Mouse (Mus musculus) Patski (cell line): ENCODE results near the gene Rbm45. TPM values are rescaled to one million over a fixed set of nuclear protein-coding genes. Genes with fewer than 3 reads are reported as not detected.
A peak's percentile ranks its signal among the peaks of the same experiment; 100 is the strongest.

ENCODE experiments used
- ATAC-seq: fragments of 100-300 bp; one replicate; pipeline ENCODE4 v1.8.0; 2021
- CTCF ChIA-PET: fragments of 350-600 bp; sonication (Branson Sonifier 250); formaldehyde crosslinking; loops from one replicate; lab custom pipeline; 2022; ENCODE audit warnings: inconsistent platforms; lab: Charles Lee
- POLR2A ChIA-PET: fragments of 350-600 bp; sonication (Branson Sonifier 250); formaldehyde crosslinking; loops from one replicate; lab custom pipeline; 2022; ENCODE audit warnings: antibody characterized with exemption, inconsistent platforms; lab: Charles Lee
- DNase-seq: peaks from one replicate; pipeline ENCODE4 v3.0.0-alpha.2; 2011; ENCODE audit warnings: low read depth, low spot score
- H3K27me3 ChIP-seq: fragments of 371-371 bp; one replicate; pipeline ENCODE4 v1.5.1; 2021
- CTCF ChIP-seq: fragments of 100-300 bp; IDR thresholded peaks from one replicate; pipeline ENCODE4 v1.5.1; 2021
- in situ Hi-C: fragments of 300-500 bp; cut with MboI; formaldehyde crosslinking; loops from 3 replicates; pipeline ENCODE4 v1.11.1; 2018; ENCODE audit warnings: low pct_unique_long_range_greater_than_20kb, mixed read lengths
- polyA plus RNA-seq: library from polyadenylated mRNA; unstranded; gene quantifications from one replicate; pipeline ENCODE4 v1.2.3, GENCODE M21; 2021

Rbm45 gene
- polyA plus RNA-seq, 1 experiment from 2014 or later: 40.0 TPM

DNA sequence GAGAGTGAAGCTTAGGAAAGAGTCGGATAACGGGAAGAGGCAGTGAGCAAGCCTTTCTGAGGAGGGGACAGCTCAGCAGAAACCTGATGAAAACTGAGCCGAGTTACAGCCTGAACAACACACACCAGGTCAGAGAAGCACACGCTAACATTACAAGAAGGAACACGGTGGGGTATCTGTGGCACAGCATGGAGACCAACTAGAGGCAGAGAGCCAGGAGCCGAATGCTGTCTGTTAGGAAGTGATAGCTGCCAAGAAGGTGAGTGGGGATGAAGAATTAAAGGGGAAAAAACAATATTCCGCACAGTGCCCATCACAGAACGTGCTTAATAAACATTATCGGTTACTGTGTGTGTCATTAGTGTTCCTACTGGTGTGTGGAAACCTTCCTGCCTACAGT lies 27.6 kb upstream of the Rbm45 start:
- ChIA-PET POLR2A (no interaction called here), CTCF (no interaction called here)
- DNase-seq (no peak), ATAC-seq (no peak)
- peaks cover 25% of the 10 kb centered on the region for H3K27me3 ChIP-seq
- no peak for TF ChIP-seq CTCF
- in situ Hi-C loops: no loop called here

DNA sequence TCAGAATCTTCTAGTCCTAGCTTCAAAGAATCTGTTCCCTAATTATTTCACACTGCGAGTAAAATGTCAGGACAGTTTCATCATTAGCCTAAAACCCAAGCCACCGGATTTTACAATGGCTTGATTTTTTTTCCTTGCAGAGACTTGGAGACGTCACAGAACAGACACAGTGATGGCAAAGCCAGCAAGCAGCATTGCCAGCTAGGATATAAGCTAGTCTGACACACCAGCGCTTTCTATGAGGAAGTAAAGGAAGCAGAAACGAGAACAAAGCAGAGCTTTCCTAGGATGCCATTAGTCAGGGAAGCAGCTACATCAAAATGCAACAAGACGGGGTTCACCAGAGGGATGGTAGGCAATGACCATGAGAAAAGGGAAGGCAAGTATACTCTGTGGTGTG lies 21.9 kb upstream of the Rbm45 start:
- ATAC-seq (no peak), DNase-seq (no peak)
- in situ Hi-C loops: no loop called here
- ChIA-PET POLR2A (no interaction called here), CTCF (interaction anchor here (1.0 to 2.2 kb wide), 2 partner anchors 14 to 58 kb away, joined by 3 to 5 read pairs; no protein-coding TSS in a partner anchor)
- H3K27me3 ChIP-seq: peaks cover 16% of the 10 kb centered on the region
- TF ChIP-seq CTCF: no peak

DNA sequence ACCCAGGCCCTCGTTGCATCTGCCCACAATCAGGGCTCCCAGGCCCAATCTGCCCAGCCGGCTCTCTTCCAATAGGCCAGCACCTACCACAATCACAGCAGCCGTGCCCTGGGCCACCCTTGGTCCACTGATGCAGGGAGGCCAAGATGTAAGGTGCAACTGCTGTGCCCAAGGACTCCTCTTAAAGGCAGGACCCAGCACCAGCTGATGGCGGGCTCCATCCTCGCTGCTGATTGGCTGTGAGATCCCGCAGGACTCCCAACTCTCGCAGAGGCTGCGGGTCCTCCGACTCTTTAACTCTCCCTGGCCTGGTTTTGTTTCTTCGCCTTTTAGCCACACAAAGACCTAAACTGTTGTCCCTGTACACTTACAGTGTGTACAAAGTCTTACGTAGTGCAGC lies 9.6 kb upstream of the Rbm45 start, which contains the start of gene Cyct:
Gene Cyct (minus strand): TSS at position 225 of the 400 bp plus-strand sequence.
- ATAC-seq: no peak
- TF ChIP-seq CTCF: no peak

DNA sequence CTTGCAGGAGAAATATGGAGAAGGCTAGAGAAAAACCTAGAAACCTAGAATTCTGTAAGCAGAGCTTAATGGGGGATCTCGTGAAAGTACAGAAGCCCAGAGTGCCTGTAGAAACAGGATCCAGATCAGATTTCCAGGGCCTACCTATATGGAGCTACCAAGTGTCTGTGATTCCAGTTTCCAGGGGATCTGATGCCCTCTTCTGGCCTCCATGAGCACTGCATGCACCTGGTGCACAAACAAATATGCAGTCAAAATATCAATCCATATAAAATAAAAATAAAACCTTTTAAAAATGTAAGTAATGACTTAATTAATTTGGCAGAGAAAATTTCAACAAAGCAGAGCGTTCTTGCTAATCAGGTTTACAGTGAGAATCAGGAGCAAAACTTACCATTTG lies 7.7 kb upstream of the Rbm45 start:
- ATAC-seq (no peak), DNase-seq (no peak)
- ChIA-PET POLR2A (no interaction called here), CTCF (interaction anchor here (0.6 to 1.4 kb wide), 6 partner anchors 15 to 344 kb away, joined by 3 to 5 read pairs (median 3); no protein-coding TSS in a partner anchor)
- H3K27me3 ChIP-seq: no peaks in the 10 kb centered on the region
- in situ Hi-C loops: loop anchor here (5.0 kb wide), 2 partner anchors 110 to 235 kb away; no protein-coding TSS in a partner anchor
- TF ChIP-seq CTCF: peak; percentile 83

More for the DNA sequence above, 9.6 kb upstream of the Rbm45 start, which contains the start of gene Cyct:
- DNase-seq: no peak
- in situ Hi-C loops: loop anchor here (5.0 kb wide), 2 partner anchors 108 to 233 kb away; no protein-coding TSS in a partner anchor
- CTCF ChIA-PET: no interaction called here
- POLR2A ChIA-PET: no interaction called here
- no peaks in the 10 kb centered on the region for H3K27me3 ChIP-seq

DNA sequence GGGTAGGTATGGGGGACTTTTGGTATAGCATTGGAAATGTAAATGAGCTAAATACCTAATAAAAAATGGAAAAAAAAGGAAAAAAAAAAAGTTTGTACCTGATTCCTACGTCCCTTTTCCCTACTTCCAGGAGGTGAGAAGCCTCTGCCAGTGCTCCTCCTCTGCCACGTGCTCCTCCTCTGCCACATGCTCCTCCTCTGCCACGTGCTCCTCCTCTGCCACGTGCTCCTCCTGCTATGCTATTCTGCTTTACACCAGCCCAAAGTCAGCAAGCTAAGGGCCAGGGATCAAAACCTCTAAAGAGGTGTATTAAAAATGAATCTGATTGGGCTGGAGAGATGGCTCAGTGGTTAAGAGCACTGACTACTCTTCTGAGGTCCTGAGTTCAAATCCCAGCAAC lies 4.0 kb upstream of the Rbm45 start:
- in situ Hi-C loops: no loop called here
- DNase-seq (no peak), ATAC-seq (no peak)
- no peak for TF ChIP-seq CTCF
- ChIA-PET POLR2A (interaction anchor here (0.5 kb wide), 1 partner anchor 301 kb away, joined by 3 read pairs; no protein-coding TSS in a partner anchor), CTCF (interaction anchor here (7.7 kb wide), 1 partner anchor 254 kb away, joined by 97 read pairs; no protein-coding TSS in a partner anchor)
- no peaks in the 10 kb centered on the region for H3K27me3 ChIP-seq

DNA sequence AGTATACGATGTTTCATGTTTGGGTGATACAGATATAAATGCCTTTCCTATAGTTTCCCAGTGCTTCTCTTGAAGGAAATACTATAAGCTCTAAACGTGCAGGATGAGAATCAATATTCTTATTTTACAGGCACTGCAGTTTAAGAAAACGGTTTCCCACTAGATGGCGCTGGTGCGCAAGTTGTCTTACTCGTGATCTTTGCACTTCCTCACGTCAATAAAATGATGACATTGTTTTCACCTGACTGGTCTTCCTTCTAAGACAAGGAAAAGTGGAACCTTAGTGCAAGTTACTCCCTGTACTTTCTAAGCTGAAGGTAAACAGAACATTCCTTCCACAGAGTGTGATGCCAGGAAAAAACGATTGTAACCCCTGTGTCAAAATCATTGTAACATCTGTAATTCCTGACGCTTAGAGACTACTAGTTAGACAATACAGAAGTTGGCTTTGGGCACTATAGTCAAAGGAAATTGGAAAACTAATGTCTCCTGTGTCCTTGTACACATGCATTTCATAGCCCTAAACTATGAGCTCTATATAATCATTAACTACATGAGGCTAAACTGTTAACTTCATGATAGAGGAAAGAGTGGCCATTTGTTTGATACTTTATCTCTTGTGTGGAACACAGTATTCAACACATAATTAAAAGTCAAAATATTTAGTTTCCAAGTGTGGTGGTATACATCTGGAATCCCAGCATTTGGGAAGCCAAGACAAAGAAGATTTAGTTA lies 2.4 kb upstream of the Rbm45 start:
- ChIA-PET CTCF (interaction anchor here (0.7 to 7.7 kb wide), 21 partner anchors 8 to 444 kb away, joined by 3 to 97 read pairs (median 4); no protein-coding TSS in a partner anchor), POLR2A (no interaction called here)
- ATAC-seq: no peak
- in situ Hi-C loops: no loop called here
- DNase-seq: no peak
- H3K27me3 ChIP-seq: no peaks in the 10 kb centered on the region
- TF ChIP-seq CTCF: peak; percentile 73

DNA sequence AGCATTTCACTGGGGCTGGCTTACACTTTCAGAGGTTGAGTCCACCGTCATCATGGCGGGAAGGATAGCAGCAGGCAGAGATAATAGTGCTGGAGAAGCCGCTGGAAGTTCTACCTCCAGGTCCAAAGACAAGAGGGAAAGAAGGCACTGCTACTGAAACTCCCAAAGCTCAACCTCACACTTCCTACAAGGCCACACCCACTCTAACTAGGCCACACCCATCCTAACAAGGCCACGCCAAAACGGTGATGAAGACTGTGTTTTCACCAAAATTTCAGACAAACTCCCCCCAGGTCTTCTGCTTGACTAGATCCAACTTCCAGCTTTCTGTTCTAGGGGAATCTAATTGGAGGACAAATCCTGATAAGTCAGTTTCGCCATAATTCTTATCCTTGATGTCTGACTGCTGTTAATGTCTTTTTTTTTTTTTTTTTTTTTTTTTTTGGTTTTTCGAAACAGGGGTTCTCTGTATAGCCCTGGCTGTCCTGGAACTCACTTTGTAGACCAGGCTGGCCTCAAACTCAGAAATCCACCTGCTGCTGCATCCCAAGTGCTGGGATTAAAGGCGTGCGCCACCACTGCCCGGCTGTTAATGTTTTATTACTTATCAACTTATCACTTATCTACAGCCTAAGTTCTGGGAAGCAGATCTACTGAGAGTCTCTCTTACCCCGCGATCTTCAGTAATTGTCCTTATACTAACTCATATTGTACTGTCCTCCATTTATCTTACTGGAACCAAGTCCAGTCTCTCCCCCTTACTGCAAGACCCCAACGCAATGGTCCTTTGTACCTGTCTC lies 723 bp upstream of the Rbm45 start:
- CTCF ChIA-PET: interaction anchor here (0.9 to 7.7 kb wide), 5 partner anchors 244 to 299 kb away, joined by 3 to 97 read pairs (median 3); no protein-coding TSS in a partner anchor
- DNase-seq: no peak
- POLR2A ChIA-PET: no interaction called here
- no peaks in the 10 kb centered on the region for H3K27me3 ChIP-seq
- in situ Hi-C loops: no loop called here
- no peak for TF ChIP-seq CTCF
- ATAC-seq: no peak

DNA sequence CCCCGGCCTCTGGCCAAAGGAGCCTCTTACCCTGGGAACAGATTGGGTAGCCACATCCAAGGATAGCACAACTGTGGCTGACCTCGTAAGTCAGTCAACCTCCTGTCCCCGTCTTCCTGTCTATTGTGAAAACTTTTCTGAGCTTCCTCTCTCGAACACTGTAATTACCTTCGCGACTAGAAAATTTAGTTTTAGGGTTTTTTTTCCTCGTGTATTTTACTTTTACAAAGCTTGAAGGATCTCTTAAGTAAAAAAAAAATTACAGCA lies 805 bp downstream of the Rbm45 start:
- no peaks in the 10 kb centered on the region for H3K27me3 ChIP-seq
- TF ChIP-seq CTCF: no peak
- DNase-seq: no peak
- ChIA-PET CTCF (interaction anchor here (1.1 to 7.7 kb wide), 2 partner anchors 228 to 249 kb away, joined by 5 to 97 read pairs; no protein-coding TSS in a partner anchor), POLR2A (interaction anchor here (1.6 to 1.7 kb wide), 2 partner anchors 247 to 286 kb away, joined by 3 to 6 read pairs; no protein-coding TSS in a partner anchor)
- ATAC-seq: no peak
- in situ Hi-C loops: loop anchor here (5.0 kb wide), 1 partner anchor 252 kb away; no protein-coding TSS in a partner anchor

DNA sequence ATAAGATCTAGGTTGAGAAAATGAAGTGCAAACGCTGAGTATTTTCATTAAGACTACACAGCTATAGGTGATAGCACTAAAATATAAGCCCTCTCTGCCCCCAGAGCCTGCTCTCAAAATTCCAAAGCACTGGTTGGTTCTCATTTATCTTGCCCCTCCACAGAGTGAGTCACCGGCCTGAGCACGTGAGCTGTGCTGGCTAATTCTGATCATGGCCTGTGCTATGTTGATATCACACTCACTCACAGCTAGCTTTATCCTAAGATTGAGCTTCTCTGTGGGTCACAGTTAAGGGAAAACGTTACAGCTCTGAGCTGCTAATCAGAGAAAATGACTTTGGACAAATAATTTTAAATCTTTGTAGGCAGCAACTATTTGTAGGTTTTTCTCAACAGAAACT lies 2.5 kb downstream of the Rbm45 start:
- DNase-seq (no peak), ATAC-seq (no peak)
- no peak for TF ChIP-seq CTCF
- no peaks in the 10 kb centered on the region for H3K27me3 ChIP-seq
- ChIA-PET CTCF (interaction anchor here (1.2 to 7.7 kb wide), 2 partner anchors 21 to 248 kb away, joined by 3 to 97 read pairs; no protein-coding TSS in a partner anchor), POLR2A (no interaction called here)
- in situ Hi-C loops: loop anchor here (5.0 kb wide), 1 partner anchor 250 kb away; no protein-coding TSS in a partner anchor

DNA sequence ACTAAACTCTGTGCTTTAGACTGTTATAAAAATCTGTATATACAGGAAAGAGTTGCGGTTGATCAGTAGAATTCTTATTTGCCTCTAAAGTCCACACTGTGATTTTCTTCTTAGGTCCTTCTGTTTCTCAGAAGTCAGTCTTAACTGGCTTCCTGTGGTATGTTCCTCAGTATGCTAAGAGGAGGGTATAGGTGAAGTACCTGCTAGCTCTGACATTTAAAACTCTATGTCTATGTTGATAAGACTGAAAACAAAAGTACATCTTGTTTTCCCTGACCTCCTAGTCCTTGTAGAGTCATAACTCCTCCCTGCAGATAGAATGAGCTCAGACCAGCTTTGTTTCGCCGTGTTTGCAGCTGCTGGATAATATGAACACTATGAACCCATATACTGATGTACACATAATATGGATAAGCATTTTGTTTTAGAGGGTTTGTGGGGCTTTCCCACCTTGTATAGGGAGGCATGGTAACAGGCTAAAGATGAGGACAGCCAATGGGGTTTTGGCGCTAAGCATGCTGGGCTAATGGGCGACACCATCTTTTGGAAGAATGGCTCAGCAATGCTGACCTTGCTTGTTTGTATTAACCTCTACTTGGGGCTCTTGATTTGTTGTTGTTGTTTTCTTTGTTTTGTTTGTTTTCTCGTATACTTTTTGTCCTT lies 4.9 kb downstream of the Rbm45 start:
- ChIA-PET POLR2A (no interaction called here), CTCF (interaction anchor here (1.1 to 1.5 kb wide), 2 partner anchors 8 to 243 kb away, joined by 3 to 5 read pairs; no protein-coding TSS in a partner anchor)
- no peaks in the 10 kb centered on the region for H3K27me3 ChIP-seq
- in situ Hi-C loops: loop anchor here (5.0 kb wide), 1 partner anchor 248 kb away; no protein-coding TSS in a partner anchor
- no peak for ATAC-seq
- TF ChIP-seq CTCF: no peak
- DNase-seq: no peak
